Mouse (Mus musculus) liver, embryonic 14.5 days (tissue): Measurements from ENCODE around the gene Svs4. TPM values are rescaled to one million over a fixed set of nuclear protein-coding genes. Genes with fewer than 3 reads are reported as not detected.
A peak's percentile ranks its signal among the peaks of the same experiment; 100 is the strongest.
"Not testable (repeated sequence)": the region's sequence is repeated elsewhere in the genome, so short reads cannot be mapped to it uniquely, and the experiment has no call there.

Experiments
- ATAC-seq: fragments of 200-750 bp; cut with Nextera tagmentation; 2 replicates; pipeline ENCODE4 v1.8.0; 2017; ENCODE audit warnings: moderate number of reproducible peaks, mild to moderate bottlenecking, moderate library complexity; ENCODE audit not compliant: insufficient read depth
- DNase-seq, 3 experiments: peaks; one replicate each; pipeline ENCODE4 v3.0.0-alpha.2; 2012 to 2013; ENCODE audit warnings: low read depth in 3 of 3, low spot score in 3 of 3
- H3K27ac ChIP-seq: fragments of 300-500 bp; sonication (generic); 2 replicates; pipeline ENCODE4 v1.5.1; 2014; ENCODE audit warnings: moderate library complexity, mild to moderate bottlenecking, control low read depth, inconsistent platforms
- H3K27me3 ChIP-seq: fragments of 300-500 bp; sonication (generic); 2 replicates; pipeline ENCODE4 v1.6.1; 2014; ENCODE audit warnings: mild to moderate bottlenecking, low read length, moderate library complexity; ENCODE audit not compliant: control insufficient read depth, insufficient read depth
- H3K36me3 ChIP-seq: fragments of 300-500 bp; sonication (generic); replicated peaks from 2 replicates; pipeline ENCODE4 v1.6.1; 2014; ENCODE audit warnings: low read depth; ENCODE audit not compliant: control insufficient read depth, insufficient read depth
- H3K4me1 ChIP-seq, 2 experiments: fragments of 200-500 bp in 1 of 2; fragments of 300-500 bp in 1 of 2; sonication (generic) in 1 of 2; replicated peaks; 2 replicates each; pipeline ENCODE4 v1.6.1; 2012 to 2014; ENCODE audit warnings: antibody characterized with exemption in 1 of 2, inconsistent platforms in 1 of 2, low read length in 1 of 2; ENCODE audit not compliant: control insufficient read depth in 2 of 2, insufficient read depth in 2 of 2
- H3K4me2 ChIP-seq: fragments of 300-500 bp; sonication (generic); 2 replicates; pipeline ENCODE4 v1.6.1; 2014; ENCODE audit warnings: low read depth, mild to moderate bottlenecking, control low read depth, moderate library complexity
- H3K4me3 ChIP-seq, 2 experiments: fragments of 200-500 bp in 1 of 2; fragments of 300-500 bp in 1 of 2; sonication (generic) in 1 of 2; 2 replicates each; pipeline ENCODE4 v1.5.1; 2012 to 2014; ENCODE audit warnings: low read depth in 2 of 2, low read length in 2 of 2, mild to moderate bottlenecking in 2 of 2, control low read depth in 1 of 2, inconsistent platforms in 1 of 2, moderate library complexity in 1 of 2; ENCODE audit not compliant: insufficient read depth in 1 of 2
- H3K9ac ChIP-seq: fragments of 300-500 bp; sonication (generic); replicated peaks from 2 replicates; pipeline ENCODE4 v1.6.1; 2014; ENCODE audit warnings: mild to moderate bottlenecking, control low read depth, moderate library complexity
- H3K9me3 ChIP-seq: fragments of 300-500 bp; sonication (generic); 2 replicates; pipeline ENCODE4 v1.6.1; 2016; ENCODE audit warnings: low read length, mixed read lengths; ENCODE audit not compliant: control insufficient read depth
- CTCF ChIP-seq: IDR thresholded peaks from 2 replicates; pipeline ENCODE4 v1.5.1; 2016; ENCODE audit warnings: antibody characterized with exemption, low read depth, control low read depth
- EP300 ChIP-seq: IDR thresholded peaks from 2 replicates; pipeline ENCODE4 v1.6.1; 2016; ENCODE audit warnings: antibody characterized with exemption, low read depth
- WGBS: fragments of 180-500 bp; shearing (Covaris S2); extraction: QIAGEN DNeasy Blood & Tissue Kit; methylation state at CpG from one replicate; pipeline ENCODE4 v1.1.7; 2014; ENCODE audit not compliant: insufficient replicate concordance; 5-methylcytosine and 5-hydroxymethylcytosine counted together
- polyA plus RNA-seq, 2 experiments: library from polyadenylated mRNA; depleted of rRNA in 1 of 2; stranded (reverse) in 1 of 2; unstranded in 1 of 2; fragments of >200 nt; fragmentation: Nextera tagmentation in 1 of 2; extraction: Ambion mirVana in 1 of 2; gene quantifications; 2 replicates each; pipeline versions ENCODE4 v1.2.1 to v1.2.3; 2012 to 2014

Svs4 gene
- not detected in 2 replicates for polyA plus RNA-seq (2012; rRNA removed)
- polyA plus RNA-seq (2014; fragmentation: Nextera tagmentation; extraction: Ambion mirVana) = not detected in 2 replicates

DNA sequence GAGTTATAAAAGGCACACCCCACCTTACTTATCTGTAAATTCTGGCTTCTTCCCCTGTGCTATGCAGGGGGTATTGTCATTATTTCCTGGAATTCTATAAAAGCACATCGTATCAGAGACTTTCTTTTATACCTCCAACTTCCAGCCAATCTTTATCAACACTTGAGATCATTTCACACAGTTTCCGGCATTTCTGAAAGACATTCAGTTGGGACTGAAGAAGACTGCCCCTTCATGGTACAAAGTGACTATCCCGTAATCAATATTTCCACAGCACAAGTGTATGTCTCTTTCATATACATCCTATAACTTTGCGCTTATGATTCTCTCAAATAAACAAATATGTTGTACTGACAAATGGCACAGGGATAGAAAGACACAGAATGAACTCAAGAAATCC lies at the start of gene Svs4:
Svs4 (minus strand) TSS at position 101 of the 400 bp plus-strand sequence.
- no peak within 1 kb of the TSS for H3K27ac ChIP-seq
- 68% methylated on average over 4 of the region's 4 CpGs for WGBS
- no peaks in the 10 kb centered on the region for H3K9me3 ChIP-seq
- H3K4me2 ChIP-seq = no peak within 1 kb of the TSS
- no peaks in the 10 kb centered on the region for H3K27me3 ChIP-seq
- H3K36me3 ChIP-seq = no peaks in the 10 kb centered on the region
- no peaks in the 10 kb centered on the region for H3K4me1 ChIP-seq
- H3K9ac ChIP-seq = no peak within 1 kb of the TSS
- no peak within 1 kb of the TSS for H3K4me3 ChIP-seq
- TF ChIP-seq EP300 = no peak
- TF ChIP-seq CTCF = no peak
- ATAC-seq (no peak), DNase-seq (no peak)

DNA sequence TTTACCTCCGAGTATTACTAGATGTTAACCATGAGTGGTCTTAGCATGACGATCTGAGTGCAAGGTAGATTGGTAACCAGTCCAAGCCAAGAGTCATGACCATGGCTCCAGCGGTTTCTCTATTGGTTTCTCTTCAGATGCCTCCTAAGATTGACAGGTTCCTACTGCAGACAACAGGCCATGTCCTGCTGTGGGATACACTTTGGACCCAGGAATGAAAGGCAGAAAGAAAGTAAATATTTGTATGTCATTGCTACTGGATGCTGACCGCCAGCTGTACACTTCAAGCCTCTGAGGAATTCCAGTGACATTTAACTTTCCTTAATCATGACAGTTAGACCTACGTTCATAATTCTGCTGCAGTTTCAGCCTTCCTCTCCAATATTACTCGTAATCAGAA lies 42.7 kb upstream of the Svs4 start:
- no peak overlapping the region for H3K4me2 ChIP-seq
- no peaks in the 10 kb centered on the region for H3K4me1 ChIP-seq
- H3K27me3 ChIP-seq = no peaks in the 10 kb centered on the region
- no peak for TF ChIP-seq EP300
- TF ChIP-seq CTCF = no peak
- DNase-seq (peak in 1 of 3 experiments; percentile 2), ATAC-seq (no peak)
- H3K9ac ChIP-seq = no peak overlapping the region
- no peak overlapping the region for H3K4me3 ChIP-seq
- no peaks in the 10 kb centered on the region for H3K9me3 ChIP-seq
- no peaks in the 10 kb centered on the region for H3K36me3 ChIP-seq
- H3K27ac ChIP-seq = no peak overlapping the region
- 55% methylated on average over 6 of the region's 6 CpGs for WGBS

DNA sequence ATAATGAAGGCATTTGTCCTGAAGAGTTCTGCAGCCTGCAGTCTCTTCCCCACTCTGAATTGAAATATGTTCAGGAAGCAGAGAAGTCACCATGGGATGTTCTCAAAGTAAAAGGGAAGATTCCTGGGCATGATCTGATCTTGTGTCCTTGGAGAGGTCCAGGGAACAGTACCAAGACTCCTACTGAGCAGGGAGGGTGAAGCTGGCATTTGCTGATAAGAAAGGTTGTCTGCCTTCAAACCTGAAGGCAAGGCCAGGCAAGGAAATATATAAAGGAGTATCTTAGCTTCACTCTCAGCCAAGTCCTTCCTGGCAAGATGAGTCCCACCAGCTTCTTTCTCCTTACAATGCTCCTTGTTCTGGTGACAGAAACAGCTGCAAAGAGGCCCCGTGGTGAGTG lies 38.2 kb upstream of the Svs4 start, which contains the start of gene Svs6:
Svs6 (plus strand) TSS at position 301 of the 400 bp plus-strand sequence.
- not testable (repeated sequence) for H3K27me3 ChIP-seq, H3K4me1 ChIP-seq, H3K9ac ChIP-seq, ATAC-seq, DNase-seq, H3K36me3 ChIP-seq, H3K4me3 ChIP-seq, H3K27ac ChIP-seq, H3K9me3 ChIP-seq, H3K4me2 ChIP-seq
- WGBS = 46% methylated on average over 1 of the region's 1 CpGs

DNA sequence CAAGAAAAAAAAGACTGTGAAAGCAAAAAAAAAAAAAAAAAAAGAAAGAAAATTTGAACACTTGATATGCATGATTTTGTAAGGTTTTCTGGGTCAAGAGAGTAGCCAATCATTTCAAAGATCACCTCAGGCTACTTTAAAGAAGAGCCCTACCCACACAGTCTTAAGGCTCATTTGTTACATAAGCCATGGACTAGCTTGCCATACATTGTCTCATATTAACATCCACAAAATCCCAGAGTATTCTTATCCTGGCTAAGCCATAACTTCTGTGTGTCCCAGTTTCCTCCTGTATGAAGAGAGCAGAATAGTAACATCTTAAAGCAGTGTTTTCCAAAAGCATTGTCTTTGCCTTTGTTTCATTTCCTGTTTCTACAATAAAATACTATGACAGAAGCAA lies 37.2 kb upstream of the Svs4 start:
- not testable (repeated sequence) for H3K36me3 ChIP-seq, H3K4me2 ChIP-seq, H3K9ac ChIP-seq, H3K27ac ChIP-seq, H3K27me3 ChIP-seq, ATAC-seq, H3K4me1 ChIP-seq, DNase-seq, H3K9me3 ChIP-seq, H3K4me3 ChIP-seq

GRCm38 (mm10) chr2:164312599-164312998 lies 34.3 kb upstream of the Svs4 start:
- no peak for ATAC-seq
- WGBS = 64% methylated on average over 5 of the region's 5 CpGs
- TF ChIP-seq CTCF = no peak
- TF ChIP-seq EP300 = no peak

GRCm38 (mm10) chr2:164288968-164289367 lies 10.7 kb upstream of the Svs4 start, which contains the start of gene Svs3a:
Gene Svs3a, plus strand, starts transcription at chr2:164289268.
- ATAC-seq, H3K4me2 ChIP-seq, H3K27me3 ChIP-seq, H3K4me1 ChIP-seq, H3K9ac ChIP-seq, H3K27ac ChIP-seq, H3K9me3 ChIP-seq, H3K36me3 ChIP-seq, H3K4me3 ChIP-seq, DNase-seq: not testable (repeated sequence)
- WGBS = 54% methylated on average over 1 of the region's 1 CpGs

More at GRCm38 (mm10) chr2:164312599-164312998, 34.3 kb upstream of the Svs4 start:
- Histone ChIP-seq H3K27me3 (no peaks in the 10 kb centered on the region), H3K4me1 (no peaks in the 10 kb centered on the region), H3K4me2 (no peak overlapping the region), H3K36me3 (no peaks in the 10 kb centered on the region), H3K27ac (no peak overlapping the region), H3K4me3 (no peak overlapping the region), H3K9me3 (no peaks in the 10 kb centered on the region), H3K9ac (no peak overlapping the region)
- DNase-seq = no peak

- not testable (repeated sequence) for ATAC-seq, H3K36me3 ChIP-seq, DNase-seq, H3K4me3 ChIP-seq, H3K4me1 ChIP-seq, H3K9ac ChIP-seq, H3K4me2 ChIP-seq, H3K9me3 ChIP-seq, H3K27me3 ChIP-seq, H3K27ac ChIP-seq
- 72% methylated on average over 1 of the region's 1 CpGs for WGBS
Measured at GRCm38 (mm10) chr2:164256540-164256939, 21.7 kb downstream of the Svs4 start, which contains the start of gene Svs3b. Gene Svs3b, minus strand, starts transcription at chr2:164256640.
